Mouse (Mus musculus) urinary bladder, postnatal 4 days (tissue): ENCODE measurements around the gene Shprh.
"Not testable (repeated sequence)": the region's sequence is repeated elsewhere in the genome, so short reads cannot be mapped to it uniquely, and the experiment has no call there.

Source experiments
- DNase-seq, 2 experiments: peaks; one replicate each; pipeline ENCODE4 v3.0.0; 2021 to 2022; ENCODE audit warnings: low spot score in 2 of 2

Shprh gene

GRCm38 (mm10) chr10:11248210-11248609 is 99.0 kb downstream of the Shprh start:
- DNase-seq, result no peak

GRCm38 (mm10) chr10:11250247-11250997 is 101.2 kb downstream of the Shprh start:
- no peak for DNase-seq

GRCm38 (mm10) chr10:11253581-11253980 is 104.4 kb downstream of the Shprh start:
- DNase-seq, result not testable (repeated sequence)

GRCm38 (mm10) chr10:11260119-11260518 is 110.9 kb downstream of the Shprh start:
- DNase-seq, result no peak

GRCm38 (mm10) chr10:11262292-11262691 is 113.1 kb downstream of the Shprh start:
- DNase-seq, result not testable (repeated sequence)

GRCm38 (mm10) chr10:11263795-11264194 is 114.6 kb downstream of the Shprh start:
- not testable (repeated sequence) for DNase-seq
